Mouse (Mus musculus) heart, adult 2 months (tissue): ENCODE data around the gene Tom1l2.

Experiments
- EP300 ChIP-seq: fragments of 200-500 bp; IDR thresholded peaks from 2 replicates; pipeline ENCODE4 v1.6.1; 2011; ENCODE audit warnings: low read depth, low read length, control low read depth; ENCODE audit not compliant: insufficient read depth
- POLR2A ChIP-seq: fragments of 200-500 bp; IDR thresholded peaks from 2 replicates; pipeline ENCODE4 v1.6.1; 2011; ENCODE audit warnings: mild to moderate bottlenecking, low read depth, low read length, control low read depth; ENCODE audit not compliant: insufficient read depth

- TF ChIP-seq EP300 (no peak), POLR2A (no peak)
Observed at GRCm38 (mm10) chr11:60190055-60190641, 162.6 kb downstream of the Tom1l2 start.
